Mouse (Mus musculus) gastrocnemius, postnatal 14 days (tissue): Measurements from ENCODE around the gene Ndufv2. TPM values are rescaled to one million over a fixed set of nuclear protein-coding genes. Genes with fewer than 3 reads are reported as not detected.

ENCODE experiments used
- DNase-seq: peaks from one replicate; pipeline ENCODE4 v3.0.0; 2021; ENCODE audit warnings: mixed read lengths
- intact Hi-C: fragments of 180-260 bp; cut with DNase I; formaldehyde crosslinking; loops from one replicate; pipeline ENCODE4 v1.15.1; 2025; ENCODE audit warnings: low total_unique reads
- total RNA-seq, 2 experiments: library from RNA; stranded (reverse); gene quantifications; 2 replicates each; pipeline ENCODE4 v1.2.3; 2021

Ndufv2 gene
- total RNA-seq, 2 experiments from 2014 or later = 640 to 730 TPM

GRCm38 (mm10) chr17:66031991-66032390, 69.4 kb downstream of the Ndufv2 start:
- DNase-seq = no peak
- intact Hi-C loops = no loop called here

Other genes with a start within 250 kb of the Ndufv2 start
- 10 to 100 TPM; 25.3 to 25.8 TPM for gene Ralbp1, start 215.8 kb downstream of the Ndufv2 start, total RNA-seq
- gene Twsg1, start 150.3 kb downstream of the Ndufv2 start, total RNA-seq = 10 to 100 TPM; 16.9 to 25.5 TPM
- gene Ankrd12, start 24.5 kb downstream of the Ndufv2 start, total RNA-seq = 10 to 100 TPM; 10.6 TPM
- gene Washc1, start 10.0 kb upstream of the Ndufv2 start, total RNA-seq = 10 to 100 TPM; 12.2 to 15.2 TPM
- gene Ddx11, start 22.0 kb upstream of the Ndufv2 start, total RNA-seq = 1 to 10 TPM in 1 of 2 experiments, under 1 TPM in 1; 0.80 to 1.3 TPM